Mouse (Mus musculus) embryonic facial prominence, embryonic 11.5 days (tissue): ENCODE data around the gene Psme1. TPM values are rescaled to one million over a fixed set of nuclear protein-coding genes. Genes with fewer than 3 reads are reported as not detected.

Source experiments
- ATAC-seq: fragments of 200-750 bp; cut with Nextera tagmentation; replicated peaks from 2 replicates; pipeline ENCODE4 v1.8.0; 2017; ENCODE audit warnings: low read depth; ENCODE audit not compliant: insufficient number of reproducible peaks, low FRiP score, low TSS enrichment
- DNase-seq: peaks from one replicate; pipeline ENCODE4 v3.0.0-alpha.2; 2015; ENCODE audit warnings: low spot score
- H3K27ac ChIP-seq: fragments of 300-500 bp; sonication (generic); replicated peaks from 2 replicates; pipeline ENCODE4 v1.5.1; 2014; ENCODE audit warnings: mild to moderate bottlenecking, low read depth, low read length, control low read depth
- H3K27me3 ChIP-seq: fragments of 300-500 bp; sonication (generic); 2 replicates; pipeline ENCODE4 v1.6.1; 2014; ENCODE audit warnings: mild to moderate bottlenecking, low read length, moderate library complexity, mixed read lengths; ENCODE audit not compliant: control insufficient read depth, insufficient read depth
- H3K36me3 ChIP-seq: fragments of 300-500 bp; sonication (generic); replicated peaks from 2 replicates; pipeline ENCODE4 v1.6.1; 2014; ENCODE audit warnings: low read depth, mild to moderate bottlenecking, low read length, moderate library complexity, mixed read lengths; ENCODE audit not compliant: control insufficient read depth, insufficient read depth
- H3K4me1 ChIP-seq: fragments of 300-500 bp; sonication (generic); 2 replicates; pipeline ENCODE4 v1.6.1; 2014; ENCODE audit warnings: low read length, mixed read lengths; ENCODE audit not compliant: control insufficient read depth, insufficient read depth
- H3K4me2 ChIP-seq: fragments of 300-500 bp; sonication (generic); 2 replicates; pipeline ENCODE4 v1.6.1; 2014; ENCODE audit warnings: low read depth, mild to moderate bottlenecking, control low read depth, low read length, moderate library complexity
- H3K4me3 ChIP-seq: fragments of 300-500 bp; sonication (generic); 2 replicates; pipeline ENCODE4 v1.5.1; 2014; ENCODE audit warnings: low read depth, low read length, control low read depth
- H3K9ac ChIP-seq: fragments of 300-500 bp; sonication (generic); replicated peaks from 2 replicates; pipeline ENCODE4 v1.6.1; 2014; ENCODE audit warnings: mild to moderate bottlenecking, control low read depth, low read length
- H3K9me3 ChIP-seq: fragments of 300-500 bp; sonication (generic); replicated peaks from 2 replicates; pipeline ENCODE4 v1.6.1; 2016; ENCODE audit warnings: mild to moderate bottlenecking, low read length, inconsistent platforms, mixed read lengths; ENCODE audit not compliant: control insufficient read depth
- WGBS: fragments of 180-500 bp; shearing (Covaris S2); extraction: QIAGEN DNeasy Blood & Tissue Kit; methylation state at CpG from one replicate; pipeline ENCODE4 v1.1.7; 2014; 5-methylcytosine and 5-hydroxymethylcytosine counted together
- polyA plus RNA-seq: library from polyadenylated mRNA; unstranded; fragments of >200 nt; fragmentation: Nextera tagmentation; extraction: Ambion mirVana; gene quantifications from 2 replicates; pipeline ENCODE4 v1.2.1, GENCODE M21; 2014

Gene Psme1
- polyA plus RNA-seq, 1 experiment from 2014 or later: 139 TPM

- peak overlapping the region; percentile 57; the same call in 1 of the 2 replicates for H3K27ac ChIP-seq
- peak overlapping the region; percentile 86 for H3K9ac ChIP-seq
- DNase-seq (no peak), ATAC-seq (no peak)
- H3K4me2 ChIP-seq: peak overlapping the region; percentile 91
- H3K36me3 ChIP-seq: peaks cover 7% of the 10 kb centered on the region; the same call in 1 of the 2 replicates
- 5% methylated on average over 16 of the region's 16 CpGs for WGBS
- no peaks in the 10 kb centered on the region for H3K9me3 ChIP-seq
- 0 out of 2 replicates have a peak, but pooled peaks cover 2% of the 10 kb centered on the region for H3K4me1 ChIP-seq
- no peaks in the 10 kb centered on the region for H3K27me3 ChIP-seq
- peak overlapping the region; percentile 91 for H3K4me3 ChIP-seq
These were observed 14.3 kb downstream of the Psme1 start for GRCm38 (mm10) chr14:55592226-55592625.

DNA sequence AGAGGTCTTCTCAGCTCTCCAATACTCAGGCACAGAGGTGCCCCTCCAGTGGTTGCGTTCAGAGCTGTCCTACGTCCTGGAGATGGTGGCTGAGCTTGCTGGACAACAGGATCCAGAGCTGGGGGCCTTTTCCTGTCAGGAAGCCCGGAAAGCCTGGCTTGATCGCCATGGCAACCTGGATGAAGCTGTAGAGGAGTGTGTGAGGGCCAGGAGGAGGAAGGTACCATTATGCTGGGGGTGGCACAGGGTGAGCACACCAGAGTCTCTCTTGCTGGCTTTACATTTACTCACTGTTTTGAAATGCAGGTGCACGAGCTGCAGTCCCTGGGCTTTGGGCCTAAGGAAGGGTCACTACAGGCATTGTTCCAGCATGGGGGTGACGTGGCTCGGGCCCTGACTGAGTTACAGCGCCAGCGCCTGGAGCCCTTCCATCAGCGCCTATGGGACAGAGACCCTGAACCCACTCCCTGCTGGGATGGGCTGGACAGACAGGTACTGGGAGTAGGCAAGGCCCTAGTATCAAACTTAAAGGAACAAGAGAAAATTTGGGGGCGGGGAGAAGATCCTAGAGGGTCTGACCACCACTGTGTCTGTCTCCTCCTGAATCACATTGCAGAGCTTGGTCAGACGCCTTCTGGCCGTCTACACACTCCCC is 18.2 kb downstream of the Psme1 start:
- H3K36me3 ChIP-seq: peaks cover 12% of the 10 kb centered on the region
- no peak overlapping the region for H3K9ac ChIP-seq
- DNase-seq: no peak

DNA sequence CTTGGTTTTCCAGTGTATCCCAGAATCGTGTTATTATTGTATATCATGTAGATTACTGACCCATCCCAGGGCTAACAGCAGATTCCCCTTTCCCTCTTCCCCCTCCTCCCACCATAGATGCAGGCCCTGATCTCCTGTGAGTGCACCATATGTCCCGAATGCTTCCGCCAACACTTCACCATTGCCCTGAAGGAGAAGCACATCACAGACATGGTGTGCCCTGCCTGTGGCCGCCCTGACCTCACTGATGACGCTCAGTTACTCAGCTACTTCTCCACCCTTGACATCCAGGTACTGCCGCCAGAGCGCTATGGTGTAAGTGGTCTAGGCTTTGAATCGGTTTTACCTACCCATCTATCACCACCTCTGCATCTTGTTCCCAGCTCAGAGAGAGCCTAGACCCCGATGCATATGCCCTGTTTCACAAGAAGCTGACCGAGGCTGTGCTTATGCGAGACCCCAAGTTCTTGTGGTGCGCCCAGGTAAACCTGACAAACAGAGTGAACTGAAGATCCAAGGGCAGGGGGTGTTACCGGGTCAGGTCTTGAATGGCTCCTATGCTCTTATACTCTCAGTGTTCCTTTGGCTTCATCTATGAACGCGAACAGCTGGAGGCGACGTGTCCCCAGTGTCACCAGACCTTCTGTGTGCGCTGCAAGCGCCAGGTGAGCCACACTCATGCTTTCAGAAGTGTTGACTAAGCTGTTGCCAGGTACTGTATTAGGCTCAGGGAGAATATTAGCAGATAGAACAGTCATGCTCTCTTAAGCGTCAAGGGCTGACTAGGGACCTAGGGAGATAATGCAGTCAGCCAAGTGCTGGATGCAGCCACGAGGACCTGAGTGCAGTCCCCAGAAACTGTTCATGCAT is 20.8 kb downstream of the Psme1 start:
- no peak overlapping the region for H3K27ac ChIP-seq
- no peaks in the 10 kb centered on the region; the same call in 1 of the 2 replicates for H3K4me1 ChIP-seq
- H3K9me3 ChIP-seq: no peaks in the 10 kb centered on the region
- H3K4me3 ChIP-seq: no peak overlapping the region
- DNase-seq: no peak
- no peak for ATAC-seq
- no peaks in the 10 kb centered on the region for H3K27me3 ChIP-seq
- H3K36me3 ChIP-seq: peaks cover 15% of the 10 kb centered on the region
- no peak overlapping the region; the same call in 1 of the 2 replicates for H3K4me2 ChIP-seq
- no peak overlapping the region for H3K9ac ChIP-seq
- 94% methylated on average over 21 of the region's 21 CpGs for WGBS

More for the DNA sequence above, 18.2 kb downstream of the Psme1 start:
- 82% methylated on average over 13 of the region's 13 CpGs for WGBS
- ATAC-seq: no peak
- Histone ChIP-seq H3K4me1 (0 out of 2 replicates have a peak, but pooled peaks cover 2% of the 10 kb centered on the region), H3K27ac (no peak overlapping the region), H3K9me3 (no peaks in the 10 kb centered on the region), H3K27me3 (no peaks in the 10 kb centered on the region), H3K4me2 (no peak overlapping the region), H3K4me3 (no peak overlapping the region)

DNA sequence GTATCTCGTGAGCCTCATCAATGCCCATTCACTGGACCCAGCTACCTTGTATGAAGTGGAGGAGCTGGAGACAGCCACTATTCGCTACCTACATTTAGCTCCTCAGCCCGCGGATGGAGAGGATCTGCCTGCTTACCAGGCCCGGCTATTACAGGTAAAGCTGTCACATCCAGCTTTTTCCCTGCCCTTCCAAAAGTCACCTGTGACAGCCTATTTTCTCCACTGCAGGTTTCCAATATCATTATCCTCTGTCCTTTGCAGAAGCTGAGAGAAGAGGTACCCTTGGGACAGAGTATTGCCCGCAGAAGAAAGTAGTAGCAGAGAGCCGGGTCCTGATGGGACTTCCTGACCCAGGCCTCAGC is 25.3 kb downstream of the Psme1 start, which contains the start of gene Irf9:
Gene Irf9, plus strand, starts transcription at position 301 of the 362 bp plus-strand sequence.
- WGBS: 87% methylated on average over 7 of the region's 7 CpGs
- H3K4me2 ChIP-seq: peak within 1 kb of the TSS; percentile 24
- peak within 1 kb of the TSS; percentile 50 for H3K9ac ChIP-seq
- peaks cover 11% of the 10 kb centered on the region for H3K36me3 ChIP-seq
- H3K4me3 ChIP-seq: peak within 1 kb of the TSS; percentile 18; the same call in 1 of the 2 replicates
- H3K4me1 ChIP-seq: no peaks in the 10 kb centered on the region; the same call in 1 of the 2 replicates
- no peaks in the 10 kb centered on the region for H3K9me3 ChIP-seq
- ATAC-seq (no peak), DNase-seq (no peak)
- no peaks in the 10 kb centered on the region for H3K27me3 ChIP-seq
- peak within 1 kb of the TSS; percentile 22 for H3K27ac ChIP-seq

DNA sequence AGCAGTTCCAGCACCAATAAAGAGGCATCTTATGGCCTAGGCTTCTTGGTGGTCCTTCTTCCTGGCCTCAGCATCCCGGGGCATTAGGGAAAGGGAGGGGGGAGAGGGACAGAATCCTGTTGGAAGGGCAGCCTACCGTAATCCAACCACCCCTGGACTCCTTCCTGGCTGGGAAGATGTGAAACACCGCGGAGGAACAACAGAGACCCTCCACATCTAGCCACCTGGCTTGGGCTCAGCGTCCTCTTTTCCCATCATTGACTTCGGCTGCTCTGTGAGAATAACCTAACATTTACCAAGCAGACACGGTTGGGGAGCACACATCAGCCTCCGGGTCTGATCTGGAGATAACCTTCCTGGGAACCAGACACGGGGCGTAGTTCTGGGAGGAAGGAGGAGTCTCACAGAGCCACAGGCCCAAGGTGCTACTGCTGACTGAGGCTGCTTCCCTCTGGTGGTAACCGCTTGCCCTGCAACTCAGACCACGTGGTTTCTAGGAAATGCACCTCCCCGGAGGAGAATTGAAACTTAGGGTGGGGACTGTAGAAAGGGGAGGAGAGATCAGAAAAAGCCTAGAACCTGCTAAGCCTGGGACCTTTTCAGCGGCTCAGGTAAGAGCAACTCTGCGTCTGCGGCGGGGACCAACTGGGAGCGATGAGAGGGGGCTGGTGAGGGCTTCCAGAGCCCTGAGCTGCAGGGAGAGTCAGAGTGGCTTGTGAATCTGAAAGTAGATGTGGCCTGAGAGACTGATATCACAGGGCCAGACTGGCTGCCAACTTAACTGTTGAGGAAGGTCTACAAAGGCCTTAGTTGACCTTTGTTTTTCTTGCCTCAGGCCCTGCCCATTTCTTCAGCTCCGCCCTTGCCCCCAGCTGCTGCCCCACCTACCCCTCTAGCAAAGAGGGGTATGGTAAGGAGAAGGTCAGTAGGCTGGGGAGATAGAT is 26.0 kb downstream of the Psme1 start:
- WGBS: 20% methylated on average over 19 of the region's 19 CpGs
- peaks cover 10% of the 10 kb centered on the region for H3K36me3 ChIP-seq
- ATAC-seq: peak; percentile 80

GRCm38 (mm10) chr14:55604823-55605222 is 26.9 kb downstream of the Psme1 start:
- Histone ChIP-seq H3K4me1 (no peaks in the 10 kb centered on the region; the same call in 1 of the 2 replicates), H3K27ac (no peak overlapping the region), H3K9ac (no peak overlapping the region), H3K4me2 (no peak overlapping the region), H3K36me3 (peaks cover 6% of the 10 kb centered on the region), H3K9me3 (no peaks in the 10 kb centered on the region), H3K4me3 (no peak overlapping the region), H3K27me3 (no peaks in the 10 kb centered on the region)
- no peak for ATAC-seq
- no peak for DNase-seq
- WGBS: 92% methylated on average over 11 of the region's 11 CpGs

More for the DNA sequence above, 26.0 kb downstream of the Psme1 start:
- Histone ChIP-seq H3K27ac (peak overlapping the region; percentile 22), H3K4me1 (no peaks in the 10 kb centered on the region; the same call in 1 of the 2 replicates), H3K9ac (peak overlapping the region; percentile 50), H3K27me3 (no peaks in the 10 kb centered on the region), H3K4me2 (peak overlapping the region; percentile 24), H3K9me3 (no peaks in the 10 kb centered on the region), H3K4me3 (peak overlapping the region; percentile 18; the same call in 1 of the 2 replicates)
- DNase-seq: peak; percentile 91

GRCm38 (mm10) chr14:55605743-55606459 is 28.0 kb downstream of the Psme1 start:
- H3K9ac ChIP-seq: no peak overlapping the region
- H3K4me2 ChIP-seq: no peak overlapping the region
- DNase-seq: no peak
- peaks cover 6% of the 10 kb centered on the region for H3K36me3 ChIP-seq
- ATAC-seq: no peak
- H3K4me1 ChIP-seq: no peaks in the 10 kb centered on the region; the same call in 1 of the 2 replicates
- no peaks in the 10 kb centered on the region for H3K27me3 ChIP-seq
- WGBS: 92% methylated on average over 16 of the region's 16 CpGs
- H3K9me3 ChIP-seq: no peaks in the 10 kb centered on the region
- no peak overlapping the region for H3K27ac ChIP-seq
- no peak overlapping the region for H3K4me3 ChIP-seq
